Mouse (Mus musculus) kidney, postnatal 25 days (tissue): ENCODE results near the gene Kiz.

Experiments
- DNase-seq, 2 experiments: peaks; one replicate each; pipeline ENCODE4 v3.0.0; 2021; ENCODE audit warnings: mixed read lengths in 2 of 2

Kiz gene

DNA sequence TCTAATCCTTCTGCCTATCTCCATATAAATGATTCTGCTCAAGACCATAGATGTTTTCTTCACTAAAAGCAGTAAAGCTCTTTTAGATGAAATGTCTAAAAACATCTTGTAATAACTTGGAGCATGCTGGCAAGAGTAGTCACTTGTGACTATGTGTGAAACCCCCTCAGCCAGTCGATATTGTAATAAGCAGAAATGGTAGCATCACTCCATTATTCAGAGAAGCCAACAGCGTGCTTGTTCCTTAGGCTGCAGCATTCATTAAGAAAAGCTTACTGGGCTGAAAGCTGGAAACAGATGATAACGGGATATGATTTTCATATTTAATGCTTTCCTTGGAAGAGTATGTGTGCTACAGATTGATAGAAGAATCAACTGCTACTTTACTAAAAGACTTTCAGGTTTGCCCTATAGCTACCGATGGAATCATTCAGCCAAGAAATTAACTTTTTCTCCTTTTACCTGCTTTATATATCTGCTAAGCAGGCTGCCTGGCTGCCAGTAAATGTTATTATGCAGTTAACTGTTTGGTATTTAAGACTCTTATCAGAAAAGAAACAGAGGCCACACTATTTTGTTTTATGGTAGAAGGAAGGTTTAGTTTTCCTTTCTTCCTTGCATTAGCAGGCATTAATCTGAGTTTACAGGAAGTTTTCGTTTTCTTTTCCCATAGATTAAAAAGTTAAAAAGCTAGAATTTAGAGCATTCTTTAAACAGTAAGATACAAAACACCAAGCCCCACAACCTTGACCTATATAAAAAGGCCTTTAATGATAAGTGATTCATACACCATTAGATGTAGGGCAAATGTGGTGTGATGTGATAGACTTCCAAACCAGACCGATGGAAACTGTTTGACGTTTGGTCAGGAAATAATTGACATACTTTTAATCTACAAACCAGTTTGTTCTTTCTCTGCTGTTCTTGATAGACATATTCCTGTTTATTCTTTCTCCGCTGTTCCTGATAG, 15.9 kb downstream of the Kiz start:
- no peak for DNase-seq

DNA sequence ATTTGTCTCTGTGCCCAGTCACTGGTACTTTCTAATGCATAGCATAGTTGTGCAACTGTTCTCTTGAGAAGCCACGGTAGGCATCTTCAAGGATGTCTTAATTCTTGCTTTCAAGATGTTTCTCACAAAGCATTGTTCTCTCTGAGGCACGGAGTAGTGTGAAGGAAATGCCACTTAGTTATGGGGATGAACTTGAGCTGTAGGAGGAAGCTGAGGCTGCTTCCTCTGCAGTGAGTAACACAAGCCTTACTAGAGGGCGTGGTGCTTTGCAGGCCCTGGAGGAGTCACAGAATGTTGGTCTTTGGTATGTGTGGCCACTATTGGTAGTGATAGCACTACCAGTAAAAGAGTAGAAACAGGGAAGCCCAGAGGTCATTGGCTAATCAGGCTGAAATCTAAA, 17.0 kb downstream of the Kiz start:
- DNase-seq: peak in 1 of 2 experiments; percentile 40

DNA sequence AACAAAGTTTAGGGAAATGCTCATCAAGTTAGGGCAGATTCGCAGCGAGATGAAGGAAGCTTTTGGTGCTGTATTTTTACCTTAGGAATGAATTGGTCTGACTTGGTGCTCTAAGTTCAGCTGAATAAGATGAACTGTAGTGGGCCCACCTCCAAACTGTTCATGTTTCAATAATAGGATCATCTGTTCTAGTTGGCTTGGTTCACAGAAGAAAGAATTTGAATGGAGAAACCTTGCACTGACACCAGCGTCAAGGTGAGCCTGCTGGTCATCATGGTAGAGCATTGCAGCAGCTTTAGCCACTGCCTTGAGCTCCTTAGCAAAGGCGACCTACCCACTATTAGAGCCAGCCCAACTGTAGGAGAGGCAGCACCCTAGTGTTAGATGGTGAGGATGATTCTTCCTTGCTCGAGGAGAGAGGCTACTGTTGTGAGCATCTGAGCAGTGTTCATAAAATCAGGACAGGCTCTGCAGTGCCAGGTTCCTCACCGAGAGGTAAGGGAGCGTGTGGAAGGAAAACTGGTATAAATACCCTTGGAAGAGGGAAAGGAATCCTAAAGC, 18.3 kb downstream of the Kiz start:
- no peak for DNase-seq

DNA sequence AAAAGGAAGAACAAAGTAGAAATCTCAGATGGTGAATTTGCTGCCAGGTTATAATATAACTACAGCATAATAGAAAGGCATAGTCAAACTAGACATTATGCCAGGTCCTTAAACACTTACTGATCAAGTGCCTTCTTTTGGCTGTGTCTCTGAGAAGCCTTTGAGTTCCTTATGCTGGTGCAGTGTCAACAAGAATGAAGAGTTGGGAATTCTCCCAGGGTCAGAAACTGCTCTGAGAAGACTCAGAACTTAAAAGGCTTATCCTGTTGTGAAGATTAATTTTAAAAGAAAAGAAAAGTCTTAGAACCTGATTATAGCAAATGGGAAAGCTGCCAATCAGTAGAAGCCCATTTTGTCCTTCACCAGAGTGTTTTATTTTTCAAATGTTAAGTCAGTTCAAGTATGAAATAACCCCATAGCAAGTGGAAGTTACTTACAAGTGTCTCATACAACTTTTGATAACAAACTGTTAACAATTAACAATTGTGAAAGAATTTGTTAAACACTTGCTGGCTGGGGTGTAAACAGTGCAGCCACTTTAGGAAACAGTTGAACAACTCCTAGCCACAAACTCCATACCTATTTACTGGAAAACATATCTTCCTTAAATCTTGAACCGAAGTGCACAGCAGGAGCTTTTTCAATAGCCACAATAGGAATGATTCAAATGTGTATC, 21.9 kb downstream of the Kiz start:
- no peak for DNase-seq

DNA sequence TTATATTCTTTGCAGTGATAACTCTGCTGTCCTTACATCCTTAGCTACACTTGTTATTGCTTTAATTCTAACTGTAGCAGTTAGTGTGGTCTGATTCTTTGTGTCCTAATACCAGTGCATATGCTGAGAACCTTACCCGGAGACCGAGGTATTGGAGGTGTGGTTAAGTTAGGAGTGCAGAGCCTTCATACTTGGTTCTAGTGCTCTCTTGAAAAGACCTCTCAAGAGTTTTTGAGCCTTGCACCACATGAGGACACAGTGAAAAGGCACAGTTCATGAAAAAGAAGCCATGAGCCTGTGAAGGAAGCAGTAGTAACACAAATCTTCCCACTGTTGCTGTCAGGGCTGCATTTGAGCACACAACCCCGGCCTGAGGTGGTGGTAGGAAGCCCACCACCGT, 26.0 kb downstream of the Kiz start:
- no peak for DNase-seq

DNA sequence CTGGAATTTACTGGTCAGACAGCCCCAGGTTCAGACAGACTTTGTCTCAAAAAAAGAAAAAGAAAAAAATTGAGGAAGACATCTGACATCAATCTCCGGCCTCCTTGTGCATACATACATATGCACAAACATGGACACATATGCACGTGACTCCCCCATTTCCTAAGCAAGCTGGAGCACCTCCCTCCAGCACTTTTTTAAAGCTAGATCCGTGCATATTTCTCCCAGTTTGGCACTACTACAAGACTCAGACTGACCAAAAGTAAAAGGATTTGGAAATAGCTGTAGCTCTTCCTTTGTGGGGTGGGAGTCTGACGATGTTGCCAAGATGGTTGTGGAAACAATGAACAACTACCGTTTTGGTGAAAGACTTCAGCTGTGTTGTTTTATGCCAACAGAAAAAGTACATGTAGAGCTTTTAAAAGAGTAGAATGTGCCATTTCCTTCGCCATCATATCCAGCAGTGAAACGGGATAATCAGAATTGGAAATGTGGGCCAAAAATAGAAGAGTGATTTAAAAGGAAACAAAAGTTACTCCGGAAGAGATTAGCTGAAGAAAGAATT, 28.7 kb downstream of the Kiz start:
- no peak for DNase-seq

DNA sequence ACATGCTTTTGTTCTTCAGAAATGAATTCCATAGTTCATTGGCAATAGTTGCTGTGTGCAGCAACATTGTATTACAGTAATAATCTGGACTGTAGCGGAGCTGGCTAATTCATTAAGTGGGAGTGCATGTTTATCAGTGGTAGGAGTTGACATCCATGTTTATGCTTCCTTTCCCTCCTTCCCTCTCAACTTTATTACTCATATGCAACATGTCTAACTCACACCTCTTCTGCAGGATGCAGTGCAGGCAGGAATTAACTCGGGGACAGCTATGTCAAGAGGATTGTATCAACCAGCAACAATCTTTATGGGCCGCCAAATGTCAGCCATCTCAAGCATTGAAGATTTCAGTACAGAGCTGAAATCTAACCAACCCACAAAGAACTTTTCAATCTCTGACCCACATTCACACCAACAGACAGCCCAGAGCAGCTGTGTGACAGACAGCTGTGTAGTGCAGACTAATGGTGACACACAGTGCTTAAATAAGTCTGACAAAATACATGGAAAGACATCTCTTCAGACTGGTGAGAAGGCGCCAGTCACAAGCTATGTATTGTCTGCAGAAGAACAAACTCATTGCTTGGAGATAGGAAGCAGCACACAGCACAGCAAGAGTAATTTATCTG, 33.2 kb downstream of the Kiz start:
- no peak for DNase-seq

DNA sequence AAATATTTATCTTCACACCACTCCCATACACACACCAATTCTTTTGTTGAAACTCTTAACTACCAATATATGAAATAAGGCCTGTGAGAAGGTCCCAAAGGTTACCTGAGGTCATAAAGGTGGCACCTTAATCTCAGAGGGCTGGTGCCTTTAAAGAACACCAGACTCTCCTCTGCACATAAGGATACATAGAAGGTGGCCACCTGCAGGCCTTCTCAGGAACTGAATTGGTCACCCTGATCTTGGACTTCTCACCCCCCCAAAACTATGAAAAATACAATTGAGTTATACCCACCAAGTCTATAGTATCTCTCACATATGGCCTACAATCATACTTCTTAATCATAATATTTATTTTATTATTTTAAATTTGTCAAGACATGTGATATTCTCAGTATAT, 43.3 kb downstream of the Kiz start:
- DNase-seq: peak in 1 of 2 experiments; percentile 19

DNA sequence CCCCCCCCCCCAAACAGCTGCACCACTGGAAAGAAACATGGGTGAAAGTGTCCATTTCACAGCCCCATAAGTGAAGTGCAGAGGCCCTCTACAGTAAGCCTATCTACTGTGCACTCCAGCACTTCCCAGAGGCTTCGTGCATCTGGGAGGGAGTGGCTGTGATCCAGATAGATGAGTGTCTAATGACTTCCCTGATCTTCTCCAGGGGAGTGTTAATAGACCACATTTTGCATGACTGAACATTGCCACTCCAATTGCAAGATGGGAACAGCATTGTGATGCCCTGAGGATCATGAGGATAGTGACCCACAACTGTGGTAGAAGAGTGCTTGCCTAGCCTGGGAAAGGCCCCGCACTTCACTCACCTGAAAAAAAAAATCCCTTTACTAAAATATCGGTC, 60.4 kb downstream of the Kiz start:
- DNase-seq: no peak

DNA sequence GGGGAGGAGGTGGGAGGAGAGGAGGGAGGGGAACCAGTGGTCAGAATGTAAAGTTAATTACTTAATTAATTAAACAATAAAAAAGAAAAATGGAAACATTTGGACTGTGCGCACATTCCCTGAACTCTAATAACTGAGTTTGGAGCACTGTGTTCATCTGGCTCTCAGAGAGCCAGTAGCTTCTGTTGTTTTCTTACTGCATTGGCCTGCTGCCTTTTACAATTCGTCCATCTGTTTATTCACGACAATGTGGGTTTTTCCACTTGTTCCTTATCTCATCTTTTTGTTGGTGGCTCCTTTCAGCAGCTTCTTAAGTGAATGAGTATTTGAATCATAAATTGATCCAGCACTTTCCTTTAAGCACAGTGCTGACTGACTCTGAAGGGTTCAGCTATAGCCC, 62.1 kb downstream of the Kiz start:
- DNase-seq: no peak

DNA sequence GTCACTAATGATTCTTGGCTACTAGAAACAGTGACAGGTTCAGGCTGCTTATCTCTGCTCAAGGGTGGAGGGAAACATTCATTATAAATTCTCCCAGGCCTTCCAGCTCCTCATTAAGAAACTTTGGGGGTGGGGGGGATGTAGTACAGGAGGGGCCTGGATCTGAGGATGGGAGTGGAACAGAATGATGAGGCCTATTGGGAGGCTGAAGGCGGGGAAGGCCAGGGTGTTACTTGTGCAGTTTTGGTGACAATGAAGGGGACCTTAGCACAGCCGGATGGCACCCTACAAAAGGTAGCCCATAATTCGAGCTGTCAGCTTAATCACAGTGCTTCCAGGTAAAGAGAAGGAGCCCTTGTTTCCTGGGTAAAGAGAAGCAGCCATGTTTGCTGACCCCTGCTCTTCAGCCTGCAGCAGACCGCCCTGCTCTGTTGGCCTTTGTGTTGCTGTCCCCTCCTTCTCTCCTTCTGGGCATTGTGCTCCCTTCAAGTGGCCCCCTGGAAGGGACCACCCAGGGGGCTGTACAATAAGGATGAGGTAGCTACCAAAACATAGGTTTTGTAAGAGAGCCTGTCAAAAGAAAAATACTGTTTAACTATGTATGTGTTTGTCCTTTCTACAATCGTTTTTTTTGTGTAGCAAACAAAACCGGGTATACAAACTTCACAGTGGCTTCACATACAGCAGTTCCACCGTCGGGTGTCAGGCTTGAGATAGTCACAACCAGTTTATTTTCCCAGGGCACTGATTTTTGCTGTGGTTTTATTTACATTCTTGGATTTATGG, 64.9 kb downstream of the Kiz start:
- no peak for DNase-seq

DNA sequence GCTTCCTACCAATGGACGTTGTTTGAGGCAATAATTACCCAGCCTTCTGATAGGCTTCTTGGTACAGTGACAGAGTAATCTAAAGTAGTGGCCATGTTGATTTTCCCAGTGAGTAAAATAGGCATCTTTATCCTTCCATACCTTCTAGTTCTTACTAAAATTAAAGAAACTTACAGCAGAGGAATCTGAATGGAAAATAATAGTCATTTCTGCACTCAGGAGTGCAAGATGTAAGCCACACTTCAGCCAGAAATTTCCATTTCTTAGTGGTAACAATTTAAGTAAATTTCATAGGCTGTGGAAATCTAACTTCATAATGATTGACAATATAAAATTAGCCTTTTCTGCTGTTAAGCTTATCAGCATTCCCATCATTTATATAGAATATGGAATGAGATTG, 69.6 kb downstream of the Kiz start:
- no peak for DNase-seq

DNA sequence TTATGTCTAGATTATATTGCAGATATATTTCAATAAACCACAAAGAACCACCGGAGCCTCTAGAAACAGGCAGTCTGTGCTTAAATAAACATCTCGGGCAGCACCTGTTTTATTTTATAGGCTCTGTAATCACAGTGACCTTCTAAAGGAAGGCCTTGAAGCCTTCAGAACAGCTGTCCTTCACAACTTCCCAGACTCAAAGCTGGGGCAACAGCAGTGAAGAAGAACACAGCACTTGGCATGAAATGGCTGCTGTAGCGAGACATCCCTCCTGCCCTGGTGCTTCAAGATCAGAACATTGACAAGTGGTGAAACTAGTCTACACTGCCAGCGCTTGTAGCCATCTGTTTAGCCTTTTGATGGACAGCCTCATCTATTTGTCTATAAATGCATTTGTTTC, 70.2 kb downstream of the Kiz start:
- no peak for DNase-seq

DNA sequence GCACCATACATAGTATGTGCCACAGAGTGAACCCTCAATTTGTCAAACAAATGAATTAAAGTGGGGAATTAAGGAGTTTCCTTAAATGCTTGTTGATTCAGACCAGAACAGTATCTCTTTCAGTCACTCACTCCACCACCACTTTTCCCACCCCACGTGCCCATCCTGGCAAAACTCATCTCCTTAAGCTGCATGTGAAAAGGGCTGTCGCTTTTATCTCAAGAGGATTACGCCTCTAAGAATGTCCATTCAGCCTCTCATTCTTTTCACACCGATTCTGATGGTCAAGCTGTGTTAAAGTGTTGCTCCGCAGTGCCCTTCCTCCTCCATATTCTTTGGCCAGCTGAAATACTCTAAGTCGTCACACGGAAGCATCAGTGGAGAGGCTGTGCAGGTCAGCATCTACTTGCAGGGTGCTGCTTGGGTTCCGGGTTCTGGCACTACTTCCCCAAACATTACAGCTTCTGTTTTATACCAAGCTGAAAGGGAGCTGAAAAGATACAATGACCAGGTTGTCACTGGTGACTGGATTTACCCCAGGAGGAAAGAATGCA, 92.6 kb downstream of the Kiz start:
- no peak for DNase-seq

DNA sequence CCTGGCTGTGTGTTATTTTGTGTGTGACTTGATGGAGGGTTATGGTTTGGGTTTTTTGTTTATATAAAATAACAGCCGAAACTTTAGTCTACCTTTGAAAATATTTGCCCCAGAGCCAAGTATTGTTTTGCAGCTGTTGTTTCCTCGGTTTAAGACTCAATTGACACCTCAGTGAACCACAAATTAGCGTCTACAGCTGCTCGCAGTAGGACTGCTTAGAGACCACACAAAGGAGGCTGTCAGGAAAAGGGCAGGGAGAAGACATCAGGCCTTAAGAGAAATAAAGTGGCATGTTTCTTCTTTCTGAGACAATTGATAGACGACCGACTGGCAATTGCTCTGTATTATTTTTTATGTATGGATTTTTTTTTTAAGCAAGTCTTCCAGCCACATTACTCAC, 100.7 kb downstream of the Kiz start:
- no peak for DNase-seq

DNA sequence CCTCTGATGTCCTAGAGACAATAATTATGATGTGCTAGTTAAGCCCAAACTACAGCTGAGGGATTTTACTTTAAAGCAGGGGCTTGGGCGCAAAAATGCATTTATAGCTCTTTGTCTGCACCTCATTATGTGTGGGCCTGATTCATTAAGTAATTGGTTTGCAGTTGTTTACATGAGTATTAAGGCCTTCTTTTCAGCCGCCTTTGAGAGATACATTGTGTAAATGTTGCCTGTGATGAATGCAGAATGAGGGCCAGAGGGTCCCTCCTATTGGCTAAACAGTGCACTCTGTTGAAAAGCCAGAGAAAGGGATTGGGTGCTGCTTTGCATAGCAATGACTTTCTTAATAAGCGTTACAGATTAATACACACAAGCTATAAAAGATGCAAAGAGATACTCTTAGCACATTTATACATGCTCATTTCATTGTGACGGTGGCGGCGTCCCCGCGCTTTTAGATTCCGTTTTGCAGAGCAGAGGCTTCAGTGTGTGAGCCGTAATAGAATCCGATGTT, 102.8 kb downstream of the Kiz start:
- DNase-seq: no peak

DNA sequence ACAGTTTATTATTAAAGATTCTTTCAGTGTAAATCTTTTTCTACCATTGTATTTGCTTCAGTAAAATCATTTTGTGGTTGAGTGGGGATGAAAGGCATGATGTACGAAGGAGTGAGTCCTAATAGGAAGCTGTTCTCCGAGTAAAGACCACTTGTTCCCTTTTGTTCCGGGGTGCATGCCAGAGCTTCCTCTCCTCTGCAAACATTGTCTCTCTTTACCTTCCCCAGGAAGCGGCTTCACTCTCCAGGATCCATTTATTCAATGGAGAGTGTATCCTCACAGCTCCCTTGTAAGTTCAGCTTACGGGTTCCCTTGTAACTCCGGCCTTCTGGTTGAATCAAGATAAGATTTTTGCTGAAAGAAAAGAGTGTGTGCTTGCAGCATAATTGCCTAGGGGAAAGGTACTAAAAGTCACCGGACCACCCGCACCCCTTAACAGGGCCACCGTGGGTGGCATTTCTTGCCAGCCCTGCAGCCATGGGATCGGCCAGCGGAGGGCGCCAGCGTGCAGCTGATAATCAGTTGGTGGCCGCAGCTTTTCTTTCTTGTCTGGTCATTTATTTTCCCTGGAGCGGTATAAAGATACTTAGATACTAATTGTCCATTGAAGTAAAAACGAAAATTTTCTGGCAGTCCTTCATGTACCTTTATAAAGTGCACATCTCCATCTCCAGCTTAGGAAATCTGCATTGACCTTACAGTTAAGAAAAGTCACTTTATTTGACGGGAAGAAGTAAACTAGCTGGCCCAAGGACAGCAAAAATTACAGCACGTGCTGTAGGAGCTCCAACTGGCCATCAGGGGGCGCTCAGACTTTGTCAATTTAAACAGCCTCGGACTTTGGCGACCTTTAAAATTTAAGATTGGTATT, 103.5 kb downstream of the Kiz start:
- DNase-seq: peak; percentile 75 to 88

DNA sequence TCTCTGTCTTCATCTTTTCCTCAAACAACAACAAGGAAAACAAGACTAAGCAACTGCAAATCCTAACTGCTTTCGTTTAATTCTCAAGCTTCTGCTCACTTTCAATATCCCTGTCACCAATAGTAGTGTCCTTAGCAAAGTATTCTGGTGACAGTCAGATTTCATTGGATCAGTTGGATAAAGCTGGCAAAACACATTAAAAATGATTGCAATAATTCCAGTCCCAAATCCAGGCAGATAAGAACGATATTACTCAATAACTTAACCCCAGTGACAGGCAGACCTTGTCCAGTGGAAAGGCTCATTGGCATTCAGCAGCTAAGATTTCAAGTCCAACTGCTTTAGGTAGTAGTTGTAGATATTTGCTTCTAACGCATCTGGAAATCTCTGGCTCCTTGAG, 119.4 kb downstream of the Kiz start:
- DNase-seq: no peak

DNA sequence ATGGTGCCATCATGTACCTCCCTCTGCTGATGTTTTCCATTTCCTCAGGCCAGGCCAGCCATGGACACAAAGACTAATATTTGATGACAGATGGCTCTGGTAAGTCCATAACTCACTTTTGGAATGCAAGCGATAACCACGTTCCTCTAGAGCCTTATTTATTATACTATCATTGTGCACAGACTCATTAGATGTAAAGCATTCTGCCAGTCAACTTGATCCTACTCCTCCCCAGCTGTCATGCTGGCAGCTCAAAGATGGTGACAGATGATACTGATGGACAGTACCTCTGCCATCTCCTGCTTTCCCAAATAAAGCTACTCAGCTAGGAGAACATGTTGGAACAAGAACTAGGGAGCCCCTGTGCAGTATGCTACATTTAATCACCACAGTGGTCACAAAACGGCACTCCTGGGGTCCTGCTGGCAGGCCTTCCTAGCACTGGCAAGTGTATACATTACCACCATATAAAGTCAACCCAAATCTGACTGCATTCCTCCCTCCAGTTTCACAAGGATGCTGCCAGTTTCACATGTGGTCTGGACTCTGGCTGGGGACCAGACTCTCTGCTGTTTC, 119.9 kb downstream of the Kiz start:
- peak in 1 of 2 experiments; percentile 17 for DNase-seq

DNA sequence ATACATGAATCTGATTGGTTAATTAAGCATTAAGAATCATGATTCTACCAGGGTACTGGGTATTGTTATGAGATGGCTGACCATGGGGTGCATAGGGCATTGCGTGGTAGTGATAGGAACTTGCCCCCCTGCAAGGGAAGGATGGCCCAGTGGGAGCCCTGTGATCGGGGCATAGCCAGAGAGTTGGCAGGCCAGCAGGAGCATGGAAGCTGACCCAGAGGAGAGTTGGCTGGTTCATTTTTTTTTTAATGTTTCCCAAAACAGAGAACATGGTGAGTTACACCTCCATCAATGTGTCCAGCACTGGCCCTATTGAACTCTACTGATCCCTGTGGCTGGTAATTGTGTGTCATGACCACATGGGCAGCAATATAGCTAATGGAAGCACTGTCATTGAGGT, 127.1 kb downstream of the Kiz start:
- DNase-seq: peak in 1 of 2 experiments; percentile 14
